Mouse (Mus musculus) cerebellum, postnatal 14 days (tissue): ENCODE measurements around the gene Esp6.
"Not testable (repeated sequence)": the region's sequence is repeated elsewhere in the genome, so short reads cannot be mapped to it uniquely, and the experiment has no call there.

Source experiments
- DNase-seq, 2 experiments: peaks; one replicate each; pipeline ENCODE4 v3.0.0; 2021; ENCODE audit warnings: mixed read lengths in 2 of 2

Gene Esp6

GRCm38 (mm10) chr17:40561207-40561606, at the start of gene Esp6:
Esp6 (plus strand) TSS chr17:40561507.
- DNase-seq = no peak

DNA sequence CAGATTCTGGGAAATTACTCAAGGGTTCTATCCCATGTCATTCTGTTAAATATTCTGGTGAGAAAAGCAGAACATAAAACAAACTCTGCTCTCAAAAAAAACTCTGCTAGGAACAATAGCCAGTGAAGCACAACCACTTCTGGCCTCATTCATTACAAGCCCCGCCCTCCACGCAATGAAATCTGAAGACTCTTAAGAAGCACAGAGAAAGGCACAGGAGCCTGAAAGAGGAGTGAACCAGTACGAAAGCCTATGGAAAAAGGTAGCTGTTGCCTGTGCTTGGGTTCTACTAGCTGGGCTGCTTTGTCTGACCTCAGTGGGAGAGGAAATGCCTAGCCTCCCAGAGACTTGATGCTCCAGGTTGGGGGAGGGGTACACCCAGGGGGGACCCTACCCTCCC, 41.5 kb upstream of the Esp6 start, which contains the start of gene Esp8:
Esp8 (plus strand) TSS at position 205 of the 400 bp plus-strand sequence.
- DNase-seq = no peak

GRCm38 (mm10) chr17:40529813-40530212, 31.5 kb upstream of the Esp6 start:
- DNase-seq = no peak

GRCm38 (mm10) chr17:40531147-40531546, 30.2 kb upstream of the Esp6 start:
- DNase-seq = no peak

GRCm38 (mm10) chr17:40547005-40547404, 14.3 kb upstream of the Esp6 start:
- DNase-seq = not testable (repeated sequence)

DNA sequence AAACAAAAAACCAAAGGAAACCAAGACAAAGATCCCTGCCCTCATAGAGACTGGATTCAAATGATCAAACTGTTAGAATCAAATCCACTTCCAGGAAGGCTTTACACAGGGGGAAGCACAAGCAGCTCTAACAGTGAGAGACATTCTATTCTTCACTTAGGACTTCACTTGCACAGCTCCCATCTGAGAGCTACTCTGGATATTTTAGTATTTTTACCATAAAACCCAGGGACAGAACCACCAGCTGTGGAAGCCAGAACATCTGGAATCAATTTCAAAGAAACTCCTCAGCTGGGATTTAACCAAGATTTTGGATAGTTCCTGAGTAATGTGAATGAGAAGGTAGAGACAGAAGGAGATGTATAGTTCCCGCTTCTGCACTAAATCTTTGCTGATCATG, 7.8 kb upstream of the Esp6 start:
- DNase-seq = no peak

GRCm38 (mm10) chr17:40583906-40584305, 22.6 kb downstream of the Esp6 start:
- not testable (repeated sequence) for DNase-seq

DNA sequence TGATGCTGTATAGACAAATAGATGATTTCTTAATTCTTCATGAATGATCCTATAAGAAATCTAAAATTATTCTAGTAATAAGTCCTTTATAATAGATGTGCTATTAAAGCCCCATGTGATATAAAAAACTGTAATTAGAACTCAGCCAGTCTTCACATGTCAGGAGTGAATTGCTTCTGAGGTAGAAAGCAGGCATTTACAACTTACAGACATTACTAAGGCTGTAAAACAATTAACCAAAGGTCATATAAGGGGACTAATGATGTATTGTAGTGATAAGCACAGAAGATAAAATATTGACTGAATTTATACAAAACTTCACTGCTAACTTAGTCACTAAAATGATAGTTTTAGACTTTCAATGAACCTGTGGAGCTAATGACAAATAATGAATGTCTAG, 30.0 kb downstream of the Esp6 start:
- DNase-seq = no peak

DNA sequence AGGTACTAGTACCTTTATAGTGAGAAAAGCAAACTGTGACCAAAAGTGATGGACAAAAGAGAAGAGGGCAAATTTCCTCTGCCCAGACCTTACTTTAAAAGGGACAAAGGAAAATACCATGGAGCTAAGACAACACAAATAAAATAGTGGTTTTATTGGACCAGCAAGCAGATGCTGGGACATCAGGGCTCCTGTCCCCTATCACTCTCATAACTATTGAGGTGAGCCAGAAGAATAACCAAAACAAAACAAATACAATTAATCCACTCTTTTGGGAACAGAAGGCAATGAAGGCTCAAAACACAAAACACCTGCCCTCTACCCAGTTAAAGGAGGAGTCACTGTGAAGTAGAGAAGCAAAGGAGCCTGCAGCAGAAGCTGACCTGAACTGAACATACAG, 37.0 kb downstream of the Esp6 start, which contains the start of gene Esp4:
Esp4 (plus strand) TSS at position 301 of the 400 bp plus-strand sequence.
- no peak for DNase-seq
